Mouse (Mus musculus) adrenal gland (tissue): ENCODE measurements around the gene Scube1.

Experiments used
- intact Hi-C: fragments of 180-260 bp; cut with DNase I; formaldehyde crosslinking; loops from one replicate; pipeline ENCODE4 v1.15.1; 2025
- long read RNA-seq, 2 experiments: library from polyadenylated mRNA; unstranded; transcript quantifications; one replicate each; pipeline ENCODE4 v2.0.0; 2020; ENCODE audit warnings: borderline replicate concordance in 1 of 2; ENCODE audit not compliant: insufficient replicate concordance in 1 of 2

Scube1 gene
- long read RNA-seq, experiment 1 = 0 reads
- long read RNA-seq, experiment 2 = 0 reads

- intact Hi-C loops = no loop called here
Observed at GRCm38 (mm10) chr15:83724886-83725269, at the start of gene Scube1. Scube1 (minus strand) TSS chr15:83725021.

GRCm38 (mm10) chr15:83772953-83773352 is 48.1 kb upstream of the Scube1 start:
- intact Hi-C loops = no loop called here

GRCm38 (mm10) chr15:83772460-83772859 is 47.6 kb upstream of the Scube1 start:
- intact Hi-C loops = no loop called here

- intact Hi-C loops = no loop called here
Observed at GRCm38 (mm10) chr15:83771346-83772053, 46.7 kb upstream of the Scube1 start.

- intact Hi-C loops = no loop called here
Observed at GRCm38 (mm10) chr15:83765388-83766029, 40.7 kb upstream of the Scube1 start.

- intact Hi-C loops = loop anchor here (5.0 kb wide), 1 partner anchor 291 kb away; no protein-coding TSS in a partner anchor
Observed at GRCm38 (mm10) chr15:83761512-83761911, 36.7 kb upstream of the Scube1 start.

- intact Hi-C loops = loop anchor here (5.0 kb wide), 1 partner anchor 292 kb away; no protein-coding TSS in a partner anchor
Observed at GRCm38 (mm10) chr15:83760683-83761082, 35.9 kb upstream of the Scube1 start.

GRCm38 (mm10) chr15:83758958-83759357 is 34.1 kb upstream of the Scube1 start:
- intact Hi-C loops = loop anchor here (2.0 kb wide), 1 partner anchor 124 kb away; no protein-coding TSS in a partner anchor

GRCm38 (mm10) chr15:83756742-83757141 is 31.9 kb upstream of the Scube1 start:
- intact Hi-C loops = loop anchor here (2.0 kb wide), 1 partner anchor 92 kb away; no protein-coding TSS in a partner anchor

- intact Hi-C loops = no loop called here
Observed at GRCm38 (mm10) chr15:83749436-83749835, 24.6 kb upstream of the Scube1 start.

- intact Hi-C loops = no loop called here
Observed at GRCm38 (mm10) chr15:83748986-83749385, 24.2 kb upstream of the Scube1 start.

GRCm38 (mm10) chr15:83746311-83746710 is 21.5 kb upstream of the Scube1 start:
- intact Hi-C loops = no loop called here

- intact Hi-C loops = no loop called here
Observed at GRCm38 (mm10) chr15:83742018-83742417, 17.2 kb upstream of the Scube1 start.

- intact Hi-C loops = no loop called here
Observed at GRCm38 (mm10) chr15:83740676-83741422, 16.0 kb upstream of the Scube1 start.

- intact Hi-C loops = loop anchor here (1.0 kb wide), 1 partner anchor 63 kb away; no protein-coding TSS in a partner anchor
Observed at GRCm38 (mm10) chr15:83727626-83728025, 2.8 kb upstream of the Scube1 start.

- intact Hi-C loops = loop anchor here (1.0 kb wide), 1 partner anchor 62 kb away; no protein-coding TSS in a partner anchor
Observed at GRCm38 (mm10) chr15:83726741-83727140, 1.9 kb upstream of the Scube1 start.

GRCm38 (mm10) chr15:83725556-83726200 is 857 bp upstream of the Scube1 start:
- intact Hi-C loops = no loop called here

- intact Hi-C loops = no loop called here
Observed at GRCm38 (mm10) chr15:83724160-83724885, 498 bp downstream of the Scube1 start.

GRCm38 (mm10) chr15:83715582-83716228 is 9.1 kb downstream of the Scube1 start:
- intact Hi-C loops = no loop called here

GRCm38 (mm10) chr15:83712798-83713197 is 12.0 kb downstream of the Scube1 start:
- intact Hi-C loops = no loop called here
